Mouse (Mus musculus) liver, adult 2 months (tissue): Measurements from ENCODE around the gene Fgfr2.

Source experiments
- CTCF ChIP-seq: fragments of 200-500 bp; IDR thresholded peaks from 2 replicates; pipeline ENCODE4 v1.5.1; 2011; ENCODE audit warnings: low read depth, low read length, control low read depth
- POLR2A ChIP-seq: fragments of 200-500 bp; IDR thresholded peaks from 2 replicates; pipeline ENCODE4 v1.6.1; 2011; ENCODE audit warnings: low read length, control low read depth; ENCODE audit not compliant: insufficient read depth; ENCODE audit errors: extremely low read depth

DNA sequence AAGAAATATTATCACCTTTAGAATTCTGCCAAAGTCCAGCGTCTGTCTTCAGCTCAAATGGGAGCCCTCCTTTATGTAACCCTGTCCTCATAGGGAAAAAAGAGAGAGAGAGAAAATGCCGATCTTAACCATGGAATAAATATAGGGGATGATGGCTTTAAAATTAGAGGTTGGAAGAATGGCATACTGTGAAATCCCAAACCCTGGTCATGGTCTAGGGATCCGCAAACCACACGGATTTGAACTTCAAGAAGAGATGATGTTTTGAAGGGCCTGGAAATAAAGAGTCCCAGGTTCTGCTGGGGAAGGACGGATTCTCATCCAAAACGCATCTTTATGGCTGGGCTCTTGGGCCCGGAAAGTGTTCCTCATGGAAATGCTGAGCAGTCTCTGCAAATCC lies 2975.9 kb downstream of the Fgfr2 start:
- TF ChIP-seq CTCF, result no peak
- TF ChIP-seq POLR2A, result no peak
